Mouse (Mus musculus): ENCODE data around the gene Tmem179. TPM values are rescaled to one million over a fixed set of nuclear protein-coding genes. Genes with fewer than 3 reads are reported as not detected.

The Tmem179 gene
- total and polyA plus RNA-seq, 3 experiments: 2.7 to 10.5 (median 6.1) TPM

- no peak for DNase-seq
Measured at GRCm38 (mm10) chr12:112463209-112463608, 53.3 kb downstream of the Tmem179 start.

- no peak for DNase-seq
Measured at GRCm38 (mm10) chr12:112462423-112462822, 54.1 kb downstream of the Tmem179 start.

GRCm38 (mm10) chr12:112457839-112458238 lies 58.7 kb downstream of the Tmem179 start:
- DNase-seq: peak; percentile 56

- no peak for DNase-seq
Measured at GRCm38 (mm10) chr12:112456144-112456713, 60.3 kb downstream of the Tmem179 start.

GRCm38 (mm10) chr12:112451826-112452225 lies 64.7 kb downstream of the Tmem179 start:
- no peak for DNase-seq

- DNase-seq: no peak
Measured at GRCm38 (mm10) chr12:112451381-112451780, 65.2 kb downstream of the Tmem179 start.

- no peak for DNase-seq
Measured at GRCm38 (mm10) chr12:112450883-112451282, 65.7 kb downstream of the Tmem179 start.

Other genes starting within 250 kb of the Tmem179 start
- 10 to 100 TPM; 40.0 to 45.4 TPM for gene A530016L24Rik, start 27.3 kb downstream of the Tmem179 start, total RNA-seq (2021)
- 61.5 and 92.3 TPM in 2 replicates for gene A530016L24Rik, start 27.3 kb downstream of the Tmem179 start, polyA plus RNA-seq (2012; rRNA removed)
- gene Inf2, start 72.0 kb upstream of the Tmem179 start, total RNA-seq (2021): 10 to 100 TPM; 20.7 to 40.6 TPM
- 45.0 and 47.9 TPM in 2 replicates for gene Inf2, start 72.0 kb upstream of the Tmem179 start, polyA plus RNA-seq (2012; rRNA removed)
- 10 to 100 TPM; 10.7 to 39.1 TPM for gene Adssl1, start 103.3 kb upstream of the Tmem179 start, total RNA-seq (2021)
- 10.6 and 11.0 TPM in 2 replicates for gene Adssl1, start 103.3 kb upstream of the Tmem179 start, polyA plus RNA-seq (2012; rRNA removed)
- 10 to 100 TPM; 23.6 to 53.6 TPM for gene Siva1, start 127.9 kb upstream of the Tmem179 start, total RNA-seq (2021)
- gene Siva1, start 127.9 kb upstream of the Tmem179 start, polyA plus RNA-seq (2012; rRNA removed): 49.1 and 67.3 TPM in 2 replicates
- 100 to 1,000 TPM; 267 to 369 TPM for gene Akt1, start 158.1 kb upstream of the Tmem179 start, total RNA-seq (2021)
- 291 and 463 TPM in 2 replicates for gene Akt1, start 158.1 kb upstream of the Tmem179 start, polyA plus RNA-seq (2012; rRNA removed)
- gene Zbtb42, start 162.1 kb upstream of the Tmem179 start, total RNA-seq (2021): 10 to 100 TPM in 1 of 2 experiments, 1 to 10 TPM in 1; 5.5 to 15.8 TPM
- 25.5 and 32.6 TPM in 2 replicates for gene Zbtb42, start 162.1 kb upstream of the Tmem179 start, polyA plus RNA-seq (2012; rRNA removed)
- gene Cep170b, start 203.7 kb upstream of the Tmem179 start, total RNA-seq (2021): 10 to 100 TPM; 48.8 to 52.1 TPM
- gene Cep170b, start 203.7 kb upstream of the Tmem179 start, polyA plus RNA-seq (2012; rRNA removed): 49.0 and 52.5 TPM in 2 replicates
- gene Pld4, start 243.9 kb upstream of the Tmem179 start, total RNA-seq (2021): 10 to 100 TPM; 10.1 to 13.0 TPM
- gene Pld4, start 243.9 kb upstream of the Tmem179 start, polyA plus RNA-seq (2012; rRNA removed): 28.0 and 29.5 TPM in 2 replicates

Measured in adrenal gland, adult 2 months (tissue).